In genomic region chr13:53202439-53202830, GRCm38 (mm10) we compare ENCODE assay signal across 9 mouse cellular contexts.
A peak's percentile ranks its signal among the peaks of the same experiment; 100 is the strongest.
DNase-seq lines count a peak whose midpoint lies in the region; ATAC-seq and TF ChIP-seq lines count a peak whose summit lies in the region.
"Had no signal": no experiment of that assay in that cellular context is flagged by ENCODE, and none has a peak within 500 bp of the region (broad histone marks: within the 10 kb centered on the region; RNA-seq: fewer than 3 reads in every experiment).

No protein-coding gene starts in this region.

- no peaks in the 10 kb centered on the region for H3K36me3 ChIP-seq in heart, embryonic 15.5 days
- no peaks in the 10 kb centered on the region for H3K36me3 ChIP-seq in lung, embryonic 16.5 days (ENCODE audit: control insufficient read depth, insufficient read depth, low read length)
- no peaks in the 10 kb centered on the region for H3K36me3 ChIP-seq in forebrain, postnatal 0 days (ENCODE audit: insufficient read depth)
- no peaks in the 10 kb centered on the region for H3K36me3 ChIP-seq in stomach, embryonic 14.5 days (ENCODE audit: control insufficient read depth, insufficient read depth, low read length)

- H3K9me3 ChIP-seq in heart, embryonic 15.5 days (replicated peaks) = no peaks in the 10 kb centered on the region
- no peaks in the 10 kb centered on the region for H3K9me3 ChIP-seq in lung, embryonic 16.5 days (ENCODE audit: control insufficient read depth, low read length)
- no peaks in the 10 kb centered on the region for H3K9me3 ChIP-seq in forebrain, postnatal 0 days (ENCODE audit: low read length)
- H3K9me3 ChIP-seq in stomach, embryonic 14.5 days (ENCODE audit: control insufficient read depth, low read depth, low read length) = no peaks in the 10 kb centered on the region

- 54% methylated on average over 5 of the region's 5 CpGs for WGBS in heart, embryonic 15.5 days
- WGBS in lung, embryonic 16.5 days = 58% methylated on average over 5 of the region's 5 CpGs
- 49% methylated on average over 5 of the region's 5 CpGs for WGBS in forebrain, postnatal 0 days
- 59% methylated on average over 5 of the region's 5 CpGs for WGBS in stomach, embryonic 14.5 days

- peak overlapping the region; percentile 64; the same call in 1 of the 2 replicates for H3K27ac ChIP-seq in heart, embryonic 15.5 days
- peak overlapping the region; percentile 91 for H3K27ac ChIP-seq in lung, embryonic 16.5 days (ENCODE audit: low read length)
- peak overlapping the region; percentile 50; the same call in 1 of the 2 replicates for H3K27ac ChIP-seq in forebrain, postnatal 0 days (ENCODE audit: low read depth, low read length)
- peak overlapping the region; percentile 92 for H3K27ac ChIP-seq in stomach, embryonic 14.5 days (ENCODE audit: low read length)

- no peak for ATAC-seq in heart, embryonic 15.5 days (replicated peaks; ENCODE audit: insufficient number of reproducible peaks, insufficient read depth, low FRiP score, low read depth)
- ATAC-seq in lung, embryonic 16.5 days (ENCODE audit: low read depth) = no peak
- no peak for ATAC-seq in forebrain, postnatal 0 days
- ATAC-seq in stomach, embryonic 14.5 days (ENCODE audit: insufficient number of reproducible peaks, insufficient read depth, low FRiP score, low read depth) = no peak
- ATAC-seq: liver, postnatal 0 days had no signal

- no peak overlapping the region for H3K9ac ChIP-seq in heart, embryonic 15.5 days
- H3K9ac ChIP-seq in lung, embryonic 16.5 days (ENCODE audit: low read length) = peak overlapping the region; percentile 57
- H3K9ac ChIP-seq in forebrain, postnatal 0 days = no peak overlapping the region
- no peak overlapping the region for H3K9ac ChIP-seq in stomach, embryonic 14.5 days (replicated peaks; ENCODE audit: low read depth, low read length)
- H3K9ac ChIP-seq: liver, postnatal 0 days had no signal

- H3K27me3 ChIP-seq in heart, embryonic 15.5 days = no peaks in the 10 kb centered on the region
- no peaks in the 10 kb centered on the region for H3K27me3 ChIP-seq in lung, embryonic 16.5 days (ENCODE audit: control insufficient read depth, insufficient read depth, low read depth, low read length)
- no peaks in the 10 kb centered on the region for H3K27me3 ChIP-seq in forebrain, postnatal 0 days (ENCODE audit: insufficient read depth, low read length)
- no peaks in the 10 kb centered on the region for H3K27me3 ChIP-seq in stomach, embryonic 14.5 days (ENCODE audit: control insufficient read depth, insufficient read depth, low read length)

- intact Hi-C loops in heart, postnatal 10 days (cut with DNase I) = no loop called here

- H3K4me3 ChIP-seq in heart, embryonic 15.5 days = no peak overlapping the region
- H3K4me3 ChIP-seq in lung, embryonic 16.5 days (ENCODE audit: low read length) = no peak overlapping the region
- H3K4me3 ChIP-seq in forebrain, postnatal 0 days (ENCODE audit: low read depth, low read length) = no peak overlapping the region
- H3K4me3 ChIP-seq in stomach, embryonic 14.5 days (ENCODE audit: low read depth, low read length) = no peak overlapping the region

- H3K4me1 ChIP-seq in heart, embryonic 15.5 days (replicated peaks) = peaks cover 58% of the 10 kb centered on the region
- peaks cover 43% of the 10 kb centered on the region for H3K4me1 ChIP-seq in lung, embryonic 16.5 days (replicated peaks; ENCODE audit: control insufficient read depth, insufficient read depth, low read length)
- H3K4me1 ChIP-seq in forebrain, postnatal 0 days (ENCODE audit: insufficient read depth) = peaks cover 17% of the 10 kb centered on the region; the same call in 1 of the 2 replicates
- H3K4me1 ChIP-seq in stomach, embryonic 14.5 days (ENCODE audit: control insufficient read depth, insufficient read depth, low read length) = peaks cover 66% of the 10 kb centered on the region

- no peak for DNase-seq in heart, postnatal 10 days
- DNase-seq in lung, postnatal 25 days (ENCODE audit: low spot score) = no peak
- DNase-seq in forebrain, postnatal 0 days = no peak
- no peak for DNase-seq in natural killer cell, adult 2 months (ENCODE audit: low spot score in 2 of 2)
- DNase-seq in adrenal gland, adult 8-10 months = no peak
- DNase-seq: liver, postnatal 0 days had no signal

- TF ChIP-seq CTCF in forebrain, postnatal 0 days (IDR thresholded peaks at IDR 0.05; ENCODE audit: low read depth) = no peak

- H3K4me2 ChIP-seq in heart, embryonic 15.5 days = no peak overlapping the region
- peak overlapping the region; percentile 44 for H3K4me2 ChIP-seq in lung, embryonic 16.5 days (ENCODE audit: low read depth, low read length)
- H3K4me2 ChIP-seq in forebrain, postnatal 0 days (ENCODE audit: low read depth) = no peak overlapping the region
- H3K4me2 ChIP-seq in stomach, embryonic 14.5 days (replicated peaks; ENCODE audit: low read depth, low read length) = peak overlapping the region; percentile 26; the same call in 1 of the 2 replicates

Comparison
In these comparisons a context has a peak if more than half of its experiments do, and no peak if none do; other contexts are left out.
1. H3K4me2 ChIP-seq: peak in lung, embryonic 16.5 days (single experiment) and stomach, embryonic 14.5 days (single experiment); none in heart, embryonic 15.5 days (single experiment) and forebrain, postnatal 0 days (single experiment).
2. Peak in every context shown above with its lines, with median percentiles within 50 percentile points of each other: H3K27ac ChIP-seq.